Mouse (Mus musculus) thymus, adult 2 months (tissue): ENCODE data around the gene Cyp2w1.

ENCODE experiments used
- CTCF ChIP-seq: fragments of 200-500 bp; IDR thresholded peaks from 2 replicates; pipeline ENCODE4 v1.5.1; 2012; ENCODE audit warnings: mild to moderate bottlenecking, control low read depth, low read length, moderate library complexity, borderline replicate concordance; ENCODE audit not compliant: control insufficient read depth, poor library complexity, insufficient read depth; ENCODE audit errors: extremely low read depth
- POLR2A ChIP-seq: fragments of 200-500 bp; IDR thresholded peaks from 2 replicates; pipeline ENCODE4 v1.6.1; 2012; ENCODE audit warnings: mild to moderate bottlenecking, low read length, control low read depth, moderate library complexity; ENCODE audit not compliant: control insufficient read depth, poor library complexity, insufficient read depth; ENCODE audit errors: extremely low read depth

DNA sequence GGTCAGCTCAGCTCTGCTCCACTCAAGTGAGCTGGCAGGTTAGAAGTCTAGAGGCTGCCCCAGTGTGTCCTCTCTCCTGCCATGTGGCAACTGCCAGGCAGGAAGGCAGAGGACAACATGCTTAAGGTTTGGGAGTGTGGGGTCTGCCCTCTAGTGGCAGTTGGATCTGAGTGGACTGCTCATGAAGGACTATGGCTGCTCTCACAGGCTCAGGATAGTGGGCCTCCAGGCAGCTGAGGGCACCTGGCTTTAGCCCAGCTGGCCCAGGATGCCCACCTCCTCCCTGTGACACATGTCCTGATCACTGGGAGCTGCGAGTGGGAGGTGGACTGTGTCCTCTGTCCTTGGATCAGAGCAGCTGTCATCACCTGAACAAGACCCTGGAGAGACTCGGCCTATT lies 6.2 kb downstream of the Cyp2w1 start:
- TF ChIP-seq CTCF (peak; percentile 59; the same call in 1 of the 2 replicates), POLR2A (no peak)
